Mouse (Mus musculus) retina, adult 2 months (tissue): ENCODE results near the gene Phyh.

Experiments
- DNase-seq: peaks from one replicate; pipeline ENCODE4 v3.0.0-alpha.2; 2012; ENCODE audit warnings: low read depth, low spot score

The Phyh gene

DNA sequence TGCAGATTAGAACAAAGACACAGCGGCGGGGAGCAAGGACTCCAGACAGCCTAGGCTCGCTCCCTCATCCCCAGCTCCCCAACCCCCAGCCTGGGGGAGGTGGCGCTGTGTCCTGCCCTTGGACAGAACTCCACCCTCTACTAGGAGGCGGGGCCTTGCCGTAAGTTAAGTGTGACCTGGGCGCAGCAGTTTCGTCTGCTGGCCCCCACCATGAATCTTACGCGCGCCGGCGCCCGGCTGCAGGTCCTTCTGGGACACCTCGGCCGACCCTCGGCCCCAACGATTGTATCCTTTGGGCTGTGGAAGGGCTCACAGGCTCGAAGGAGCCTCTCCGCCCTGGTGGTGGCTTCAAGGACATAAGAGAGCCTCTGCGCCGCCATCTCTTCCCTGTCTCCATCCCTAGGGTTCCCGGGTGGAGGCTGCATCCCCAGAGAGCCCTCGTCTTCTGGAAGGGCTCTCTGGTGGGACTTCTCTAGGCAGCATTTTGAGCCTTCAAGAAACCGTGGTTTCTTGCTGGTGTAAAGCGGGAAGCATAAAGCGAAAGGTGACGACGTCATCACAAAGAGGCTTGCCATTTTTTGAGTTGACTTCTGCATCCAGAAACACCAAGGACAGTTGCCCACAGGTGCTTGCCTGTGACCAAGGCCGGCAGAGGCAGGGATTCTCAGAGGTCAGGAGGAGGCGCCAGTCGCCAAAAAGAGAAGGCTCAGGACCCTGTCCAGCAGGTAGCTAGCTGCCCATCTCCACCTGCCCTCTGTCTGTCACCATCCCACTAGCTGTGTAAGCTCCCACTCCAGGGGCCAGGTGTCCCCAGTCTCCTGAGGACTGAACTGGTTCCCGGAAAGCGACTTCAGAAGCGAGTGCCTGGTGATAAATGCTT lies at the start of gene Phyh:
Phyh (plus strand) TSS at position 160 of the 880 bp plus-strand sequence.
- DNase-seq, result peak; percentile 70

DNA sequence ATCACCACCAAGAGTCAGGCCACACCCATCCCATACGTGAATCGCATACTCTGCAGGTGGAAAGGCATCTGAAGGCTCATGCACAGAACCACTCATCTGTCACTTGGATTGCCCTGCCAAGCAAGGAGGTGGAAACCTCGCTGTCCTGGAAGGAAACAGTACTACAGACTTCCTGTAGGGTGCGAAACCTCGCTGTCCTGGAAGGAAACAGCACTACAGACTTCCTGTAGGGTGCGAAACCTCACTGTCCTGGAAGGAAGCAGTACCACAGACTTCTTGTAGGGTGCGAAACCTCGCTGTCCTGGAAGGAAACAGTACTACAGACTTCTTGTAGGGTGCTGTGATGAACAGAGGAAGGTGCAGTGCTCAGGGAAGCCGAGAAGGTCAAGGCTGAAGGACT lies 46.1 kb upstream of the Phyh start:
- no peak for DNase-seq

DNA sequence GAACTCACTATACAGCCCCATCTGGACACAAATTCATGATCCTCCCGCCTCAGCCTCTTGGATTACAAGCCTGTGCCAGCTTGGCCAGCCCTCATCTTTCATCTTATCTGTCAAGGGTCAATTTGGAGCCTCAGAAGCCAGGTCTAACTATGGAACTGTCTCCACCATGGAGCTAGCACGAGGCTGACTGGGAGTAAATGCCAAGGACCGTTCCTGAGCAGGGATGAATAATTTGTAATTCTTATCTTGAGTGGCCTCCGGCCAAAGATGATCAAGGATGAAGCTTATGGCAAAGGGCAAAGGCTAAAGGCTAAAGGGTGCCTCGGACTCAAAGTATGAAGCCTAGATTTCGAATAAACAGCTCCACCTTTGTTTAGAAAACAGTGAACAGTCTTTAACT lies 45.5 kb upstream of the Phyh start:
- DNase-seq, result no peak

DNA sequence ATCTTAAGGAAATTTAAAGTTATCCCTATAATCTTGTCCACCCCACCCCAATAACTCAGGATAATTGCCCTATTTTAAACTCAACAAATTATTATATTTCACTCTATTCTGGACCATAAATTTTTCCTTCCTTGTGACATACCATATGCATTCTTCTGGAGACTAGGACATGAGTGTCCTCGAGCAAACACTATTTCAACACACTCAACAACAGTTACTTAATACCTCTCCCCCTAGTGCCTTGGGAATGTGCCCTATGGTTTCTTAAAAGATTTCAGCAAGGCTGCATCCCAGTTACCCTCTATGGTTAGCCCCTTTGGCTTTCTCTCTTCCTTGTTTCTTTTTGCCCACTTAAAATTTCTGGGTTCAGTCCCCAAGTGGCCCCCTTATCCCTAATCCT lies 43.7 kb upstream of the Phyh start:
- no peak for DNase-seq

DNA sequence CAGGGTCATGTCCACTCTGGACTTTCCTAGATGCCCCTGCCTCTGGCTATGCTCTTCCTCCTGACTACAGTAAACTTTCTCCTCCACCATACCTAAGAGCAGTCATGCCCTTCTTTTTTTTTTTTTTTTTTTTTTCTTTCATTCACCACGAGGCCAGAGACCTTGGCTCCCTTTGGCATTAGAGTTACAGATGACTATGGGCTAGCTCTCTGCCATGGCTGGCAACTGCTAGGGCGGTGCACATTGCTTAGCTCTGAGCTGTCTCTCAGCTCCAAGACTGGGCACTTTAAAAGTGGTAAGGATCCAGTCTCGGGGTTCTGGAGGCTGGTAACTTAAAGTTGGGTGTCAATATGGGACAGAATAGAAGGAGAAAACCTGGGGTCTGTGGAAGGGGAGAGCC lies 42.7 kb upstream of the Phyh start:
- no peak for DNase-seq

DNA sequence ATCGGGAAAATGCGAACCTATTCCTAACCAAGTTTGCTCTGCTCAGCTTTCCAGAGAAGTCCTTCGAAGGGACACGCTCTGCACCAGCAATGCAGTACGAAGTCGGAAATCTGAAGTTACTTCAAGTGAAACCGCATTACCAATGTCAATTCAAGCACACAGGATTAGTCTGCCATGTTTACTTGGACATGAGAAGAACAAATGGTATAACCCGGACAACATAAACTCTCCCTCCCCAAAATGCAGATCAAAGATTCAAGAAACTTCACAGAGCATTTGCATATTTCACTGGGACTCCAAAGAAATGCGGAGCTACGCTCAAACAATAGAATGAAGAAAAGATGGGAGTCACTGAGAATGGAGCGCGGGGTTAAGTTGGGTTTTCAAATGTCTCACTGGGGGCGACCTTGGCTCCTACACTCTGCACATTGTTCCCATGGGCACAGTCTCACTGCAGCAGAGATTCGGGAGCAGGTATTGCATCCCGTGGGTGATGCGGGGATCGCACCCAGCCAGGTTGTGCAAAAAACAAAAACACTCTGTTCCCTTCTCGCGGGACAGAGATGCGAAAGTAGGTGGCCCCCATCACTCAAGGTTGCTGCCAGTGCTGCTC lies 38.0 kb upstream of the Phyh start:
- DNase-seq, result no peak

DNA sequence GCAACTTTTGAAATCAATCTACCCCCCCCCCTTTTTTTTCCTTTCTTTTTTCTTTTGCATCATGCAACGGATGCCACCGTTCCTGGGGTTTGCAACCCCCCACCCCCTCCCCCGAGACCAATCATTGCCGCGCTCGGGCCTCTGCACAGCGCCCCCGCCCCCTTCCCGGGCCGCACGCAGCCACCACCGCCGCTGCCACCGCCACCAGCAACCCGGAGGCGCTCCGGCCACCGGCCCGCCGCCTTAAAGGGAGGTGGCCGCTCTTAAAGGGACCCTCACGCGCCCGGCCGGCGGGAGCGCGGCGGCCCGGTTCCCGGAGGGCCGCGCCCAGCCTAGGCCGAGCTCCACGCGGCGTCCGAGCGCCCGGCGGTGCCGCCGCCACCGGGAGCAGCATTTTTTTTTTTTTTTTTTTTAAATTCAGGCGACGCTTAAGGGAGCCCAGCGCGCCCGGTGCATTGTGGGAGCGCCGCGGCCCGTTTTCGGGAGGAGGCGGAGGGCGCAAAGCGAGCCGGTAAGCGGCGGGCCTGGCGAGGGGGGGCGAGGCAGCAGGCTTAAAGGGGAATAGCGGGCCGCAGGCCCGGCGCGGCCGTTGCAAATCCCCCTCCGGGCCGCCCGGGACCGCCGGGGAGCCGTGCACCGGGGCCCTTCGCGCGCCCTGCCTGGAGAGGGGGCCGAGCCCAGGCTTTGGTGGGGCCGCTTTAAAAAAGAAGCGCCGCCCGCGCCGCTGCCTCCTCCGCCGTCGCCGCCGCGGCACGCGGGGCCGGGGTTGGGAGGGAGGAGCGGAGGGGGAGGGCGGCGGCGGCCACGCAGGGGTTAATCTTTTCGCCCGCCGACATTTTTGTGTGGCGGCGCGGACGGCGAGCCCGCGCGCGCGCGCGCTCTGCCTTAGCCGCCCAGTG lies 37.2 kb upstream of the Phyh start, which contains the start of gene Sephs1:
Sephs1 (plus strand) TSS at position 215 of the 899 bp plus-strand sequence.
- DNase-seq, result peak; percentile 75

DNA sequence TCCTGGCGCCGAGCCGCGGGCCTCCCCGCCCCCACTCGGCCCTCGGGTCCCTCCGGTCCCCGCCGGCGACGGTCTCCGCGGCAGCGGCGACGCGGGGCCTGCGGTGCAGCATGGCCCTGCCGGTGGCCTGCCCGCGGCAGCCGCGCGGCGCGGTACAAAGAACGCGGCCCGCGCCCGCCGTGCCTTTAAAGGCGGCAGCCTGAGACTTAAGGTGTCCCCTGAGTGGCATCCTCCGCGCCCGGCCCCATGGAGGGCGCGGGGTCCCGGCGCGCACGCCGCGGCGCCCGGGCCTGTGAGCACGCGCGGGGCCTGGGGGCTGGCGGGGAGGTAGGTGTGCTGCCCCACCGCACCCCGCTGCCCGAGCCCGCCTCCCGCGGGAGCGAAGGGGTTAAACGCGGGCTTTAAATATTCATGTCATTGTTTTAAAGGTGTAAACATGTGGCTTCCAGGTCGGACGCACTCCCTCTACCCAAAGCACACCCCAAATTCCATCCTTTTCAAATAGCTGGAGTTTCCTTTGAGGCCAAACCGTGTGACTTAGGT lies 36.5 kb upstream of the Phyh start:
- no peak for DNase-seq

DNA sequence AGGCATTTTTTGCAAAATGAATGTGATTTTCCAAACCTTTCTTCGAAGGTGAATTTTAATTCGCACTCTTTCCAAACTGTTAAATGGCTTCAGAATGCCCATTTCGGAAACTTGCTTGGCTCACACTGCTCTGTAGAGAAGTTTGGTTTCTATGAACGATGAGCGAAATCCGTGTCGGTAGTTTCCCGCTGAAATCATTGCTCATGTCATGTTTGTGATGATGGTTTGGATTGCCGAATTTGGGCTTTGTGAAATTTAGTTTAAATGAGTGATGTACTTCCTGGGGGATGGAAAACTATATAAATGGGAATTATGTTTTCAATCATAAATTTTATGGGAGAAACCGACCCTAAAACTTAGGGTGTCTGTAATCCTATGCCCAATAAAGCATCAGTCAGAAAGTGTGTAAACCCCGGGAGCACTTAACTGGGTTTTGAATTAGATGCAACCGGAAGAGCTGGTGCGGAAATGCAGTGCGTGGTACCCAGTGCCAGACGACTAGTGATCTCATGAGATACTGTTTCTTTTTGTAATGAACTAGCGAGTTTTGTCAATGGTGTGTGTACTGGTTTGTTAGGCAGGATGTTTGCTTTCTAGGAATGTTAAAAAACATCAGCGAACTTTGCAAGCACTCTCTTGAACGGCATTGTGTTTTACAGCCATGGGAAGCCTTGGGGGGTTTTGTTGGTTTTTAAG lies 35.7 kb upstream of the Phyh start:
- no peak for DNase-seq

DNA sequence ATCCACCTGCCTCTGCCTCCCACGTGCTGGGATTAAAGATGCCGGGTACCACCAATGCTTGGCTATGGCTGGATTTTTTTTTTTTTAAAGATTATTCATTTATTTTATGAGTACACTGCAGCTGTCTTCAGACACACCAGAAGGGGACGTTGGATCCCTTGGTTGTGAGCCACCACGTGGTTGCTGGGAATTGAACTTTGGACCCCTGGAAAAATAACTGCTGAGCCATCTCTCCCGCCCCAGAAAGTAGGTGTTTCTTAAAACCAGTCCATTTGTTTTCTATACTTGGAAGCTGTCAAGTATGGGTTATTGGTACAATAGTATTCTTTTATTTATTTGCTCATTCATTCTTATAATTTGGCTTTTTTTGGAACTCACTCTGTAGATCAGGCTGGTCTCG lies 31.9 kb upstream of the Phyh start:
- no peak for DNase-seq

DNA sequence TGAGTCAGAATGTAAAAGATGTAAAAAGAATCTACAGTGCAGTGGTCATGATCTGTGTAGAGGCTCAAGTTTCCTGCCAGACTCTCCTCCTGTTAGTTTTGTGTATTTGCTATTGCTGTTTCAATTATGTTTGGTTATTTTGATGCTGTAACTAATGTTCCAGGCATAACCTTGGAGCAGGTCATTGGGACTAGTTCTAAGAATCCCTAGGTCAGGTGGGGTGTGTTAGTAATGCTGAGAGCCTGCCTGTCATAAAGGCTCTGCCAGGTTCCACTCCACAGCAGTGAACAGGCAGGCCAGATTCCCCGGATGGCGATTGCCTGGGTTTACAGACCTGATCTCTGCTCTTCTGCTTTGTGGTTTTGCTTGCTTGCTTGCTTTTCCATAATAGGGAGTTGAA lies 23.2 kb upstream of the Phyh start:
- no peak for DNase-seq

DNA sequence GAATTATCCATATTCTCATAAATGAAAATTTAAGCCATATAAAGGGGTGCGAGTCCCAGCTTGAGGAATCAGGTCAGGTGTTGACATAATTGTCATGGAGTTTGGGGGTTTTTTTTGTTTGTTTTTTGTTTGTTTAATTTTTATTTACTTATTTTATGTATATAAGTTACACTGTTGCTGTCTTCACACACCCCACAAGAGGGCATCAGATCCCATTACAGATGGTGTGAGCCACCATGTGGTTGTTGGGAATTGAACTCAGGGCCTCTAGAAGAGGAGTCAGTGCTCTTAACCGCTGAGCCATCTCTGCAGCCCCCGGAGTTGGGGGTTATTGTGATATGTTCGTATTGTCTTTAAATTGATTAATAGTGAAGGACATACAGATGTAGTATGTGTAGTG lies 21.8 kb upstream of the Phyh start:
- DNase-seq, result no peak

DNA sequence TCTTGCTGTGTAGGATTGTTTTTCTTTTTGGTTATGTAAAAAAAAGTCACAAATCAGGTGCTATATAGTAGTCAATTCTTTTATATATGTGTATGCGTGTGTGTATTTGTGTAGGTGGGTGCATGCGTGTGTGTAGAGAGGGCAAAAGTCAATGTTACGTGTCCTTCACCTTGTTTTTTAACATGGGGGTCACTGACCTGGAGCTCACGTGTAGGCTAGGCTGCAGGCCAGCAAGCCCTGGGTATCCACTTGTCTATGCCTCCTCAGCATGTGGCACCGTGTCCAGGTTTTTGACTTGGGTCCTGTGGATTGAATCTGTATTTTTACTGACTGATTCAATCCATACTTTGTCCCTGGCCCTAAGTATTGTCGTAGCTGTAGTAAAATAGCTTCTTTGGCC lies 18.2 kb upstream of the Phyh start:
- DNase-seq, result no peak

DNA sequence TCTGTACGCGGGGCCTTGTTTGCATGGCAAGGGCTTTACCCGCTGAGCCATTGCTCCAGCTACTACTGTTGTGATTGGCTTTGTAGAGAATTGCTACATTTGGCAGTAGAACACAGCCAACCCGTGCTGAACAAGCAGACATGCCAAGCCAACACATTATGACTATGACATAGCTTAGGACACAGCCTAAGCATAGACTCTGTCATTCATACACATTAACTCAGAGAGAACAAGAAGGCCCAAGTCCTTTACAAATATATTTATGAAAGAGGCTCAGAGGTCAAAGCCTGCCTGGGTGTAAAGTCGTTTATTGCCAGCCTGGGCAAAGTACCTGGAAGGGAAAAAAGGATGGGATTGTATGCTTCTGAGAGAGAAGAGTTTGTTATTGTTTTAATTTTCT lies 16.5 kb upstream of the Phyh start:
- DNase-seq, result no peak

DNA sequence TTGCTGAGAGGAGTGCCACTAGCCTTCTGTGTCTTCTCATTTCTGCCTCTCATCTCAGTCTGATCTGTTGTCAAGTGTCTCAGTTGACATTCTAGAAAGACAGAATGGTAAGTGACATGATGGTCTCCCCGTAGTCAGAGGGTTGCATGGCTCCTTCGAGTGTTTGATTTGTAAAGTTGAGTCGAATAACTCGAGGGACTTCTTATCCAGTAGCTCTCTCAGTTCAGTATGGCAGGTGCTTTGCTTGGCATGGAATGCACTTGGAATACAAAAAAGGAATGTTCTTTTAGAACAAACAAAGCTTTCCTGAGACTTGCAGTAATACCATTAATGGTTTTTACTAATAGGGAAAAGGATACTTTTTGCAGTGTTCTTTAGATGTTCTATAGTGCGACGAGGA lies 11.7 kb upstream of the Phyh start:
- DNase-seq, result no peak

DNA sequence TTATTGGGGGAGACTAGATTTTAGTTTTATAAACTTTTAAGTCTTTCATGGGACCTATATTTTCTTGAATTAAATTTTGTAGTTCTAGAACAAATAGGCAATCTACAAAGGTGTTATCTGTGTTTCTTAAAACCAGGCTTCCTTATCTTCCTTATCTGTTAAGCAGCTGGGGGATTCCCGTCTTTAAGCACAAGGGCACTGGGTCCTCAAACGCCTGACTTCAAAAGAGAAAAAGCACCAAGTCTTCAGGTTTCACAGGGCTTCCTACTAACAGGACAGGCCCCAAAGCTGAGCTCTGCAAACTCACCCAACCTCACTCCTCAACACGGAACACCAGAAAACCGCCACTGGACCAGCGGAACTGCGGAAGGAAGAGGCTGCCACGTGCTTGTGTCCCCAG lies 10.9 kb upstream of the Phyh start:
- no peak for DNase-seq

DNA sequence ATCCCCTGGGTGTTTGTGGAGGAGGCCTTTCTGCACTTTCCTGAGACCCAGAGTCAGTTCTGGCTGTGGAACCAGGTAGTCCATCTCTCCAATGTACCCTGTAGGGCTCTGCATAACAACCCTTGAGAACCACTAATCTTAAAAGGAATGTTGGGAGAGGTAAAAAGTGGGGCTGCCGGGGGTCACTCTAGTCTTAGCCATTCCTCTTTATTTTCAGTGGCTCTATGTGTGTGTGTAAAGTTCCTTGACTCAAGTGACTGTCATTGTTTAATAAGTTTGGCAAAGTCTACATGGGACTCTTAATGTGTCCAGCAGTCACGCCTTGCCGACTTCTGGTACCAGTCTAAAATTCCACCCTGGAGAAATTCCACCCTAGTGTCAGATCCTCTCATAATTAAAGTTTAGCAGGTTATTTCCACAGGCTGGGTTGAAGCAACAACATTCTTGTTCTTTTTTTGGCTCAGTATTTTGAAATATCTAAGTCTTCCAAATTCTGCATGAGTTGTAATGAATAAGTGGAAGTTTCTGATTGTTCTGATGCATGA lies 10.0 kb upstream of the Phyh start:
- no peak for DNase-seq

DNA sequence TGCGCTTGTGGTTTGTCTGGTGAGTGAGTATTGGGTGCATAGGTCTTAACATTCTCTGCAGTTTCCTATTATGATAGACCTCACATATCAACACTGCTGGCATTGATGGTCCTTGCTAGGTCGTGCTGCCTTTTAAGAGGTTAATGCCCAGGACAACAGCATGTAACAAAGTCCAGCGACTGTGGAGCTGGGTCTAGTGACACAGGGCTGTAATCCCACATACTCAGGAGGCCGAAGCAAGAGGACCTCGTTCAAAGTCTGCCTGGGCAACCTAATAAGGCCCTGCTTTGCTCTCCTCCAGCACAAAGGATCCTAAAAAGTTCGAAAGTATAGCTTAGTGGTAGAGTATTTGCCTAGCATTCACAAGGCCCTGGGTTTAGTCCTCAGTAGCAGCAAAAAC lies 8.9 kb upstream of the Phyh start:
- no peak for DNase-seq

DNA sequence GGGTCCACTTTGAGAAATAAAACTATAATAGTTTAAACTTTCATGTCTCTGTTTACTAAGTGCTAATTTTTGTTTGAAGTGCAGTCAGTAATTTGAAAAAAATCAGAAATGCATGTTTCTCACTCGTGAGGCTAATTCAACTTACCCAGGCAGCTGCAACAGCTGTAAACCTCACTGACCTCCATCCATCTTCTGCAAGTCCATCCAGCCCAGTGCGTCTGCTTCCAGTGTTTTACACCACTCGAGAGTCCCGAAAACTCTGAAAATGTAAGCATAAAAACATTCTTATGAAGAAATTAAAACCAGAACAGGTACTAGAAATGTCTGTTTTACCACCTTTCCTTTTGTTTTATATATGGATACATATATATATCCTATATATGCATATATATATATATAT lies 8.3 kb upstream of the Phyh start:
- no peak for DNase-seq

DNA sequence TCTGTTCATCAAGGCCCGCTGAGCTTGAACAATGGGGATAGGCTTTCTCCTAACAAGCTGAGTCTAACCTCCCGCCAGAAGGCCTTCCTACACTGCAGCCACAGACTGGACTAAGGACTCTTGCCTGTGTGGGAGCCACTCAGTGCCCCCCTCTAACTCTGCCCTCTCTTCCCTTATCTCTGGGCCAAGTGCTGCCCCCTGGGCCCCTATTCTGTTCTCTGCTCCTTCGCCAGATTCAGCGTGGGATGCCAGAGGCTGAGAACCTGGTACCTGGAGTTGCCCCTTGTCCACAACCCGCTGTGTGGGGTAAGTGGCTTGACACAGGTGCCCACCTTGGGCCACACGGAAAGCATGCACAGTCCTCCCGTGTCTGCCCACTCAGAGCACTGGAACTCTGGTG lies 4.9 kb upstream of the Phyh start:
- DNase-seq, result no peak

DNA sequence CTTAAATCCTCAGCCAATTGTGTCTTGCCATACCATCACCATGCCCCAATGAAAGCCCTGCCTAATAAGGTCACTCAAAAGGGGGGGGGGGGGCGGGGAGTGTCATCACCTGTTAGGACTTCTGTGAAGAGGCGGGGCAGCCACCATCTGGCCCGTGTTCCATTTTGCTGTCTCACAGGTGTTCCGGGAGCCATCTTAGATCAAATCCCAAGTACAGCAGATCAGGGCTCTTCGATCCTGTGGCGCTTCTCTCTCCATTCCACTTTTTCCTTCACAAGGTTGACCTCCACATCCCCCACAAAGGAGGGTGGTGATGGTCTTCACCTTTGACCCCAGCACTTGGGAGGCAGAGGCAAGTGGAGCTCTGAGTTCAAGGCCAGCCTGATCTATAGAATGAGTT lies 2.8 kb upstream of the Phyh start:
- DNase-seq, result peak; percentile 20
